Comparison of ENCODE assay signal across 39 mouse cellular contexts in genomic region chr11:54219191-54219590, GRCm38 (mm10). TPM values are rescaled to one million over a fixed set of nuclear protein-coding genes. Genes with fewer than 3 reads are reported as not detected.
"Had no signal": no experiment of that assay in that cellular context is flagged by ENCODE, and none has a peak within 500 bp of the region (broad histone marks: within the 10 kb centered on the region; RNA-seq: fewer than 3 reads in every experiment).

No protein-coding gene starts in this region.

- H3K9ac ChIP-seq: heart, embryonic 13.5 days; heart, embryonic 15.5 days; hindbrain, embryonic 12.5 days; hindbrain, embryonic 14.5 days; intestine, embryonic 15.5 days; limb, embryonic 13.5 days; limb, embryonic 15.5 days; liver, embryonic 12.5 days; liver, embryonic 14.5 days had no signal

- H3K4me2 ChIP-seq: heart, embryonic 11.5 days; heart, embryonic 13.5 days; heart, embryonic 15.5 days; hindbrain, embryonic 12.5 days; hindbrain, embryonic 14.5 days; intestine, embryonic 15.5 days; limb, embryonic 13.5 days; limb, embryonic 15.5 days; liver, embryonic 12.5 days had no signal

- H3K27me3 ChIP-seq: heart, embryonic 15.5 days; hindbrain, embryonic 12.5 days; intestine, embryonic 15.5 days; limb, embryonic 13.5 days; limb, embryonic 15.5 days had no signal

- H3K36me3 ChIP-seq: heart, embryonic 13.5 days; heart, embryonic 15.5 days; hindbrain, embryonic 10.5 days; hindbrain, embryonic 12.5 days; intestine, embryonic 15.5 days; limb, embryonic 13.5 days; limb, embryonic 15.5 days; liver, embryonic 12.5 days had no signal

- DNase-seq: gastrocnemius, adult 2 months; gastrocnemius, postnatal 10 days; gastrocnemius, postnatal 25 days; heart, adult 11 months; heart, adult 2 months; heart, postnatal 4 days; kidney, adult 8-10 months; kidney, postnatal 10 days; kidney, postnatal 25 days; kidney, postnatal 4 days; left cerebral cortex, postnatal 4 days had no signal

- H3K27ac ChIP-seq: gastrocnemius, adult 2 months; heart, adult 2 months; heart, embryonic 13.5 days; heart, embryonic 15.5 days; hindbrain, embryonic 10.5 days; hindbrain, embryonic 12.5 days; hindbrain, embryonic 14.5 days; intestine, embryonic 15.5 days; layer of hippocampus, adult 2 months; left cerebral cortex, adult 2 months; limb, embryonic 13.5 days; limb, embryonic 15.5 days; liver, embryonic 12.5 days; liver, embryonic 14.5 days had no signal

- H3K4me3 ChIP-seq: gastrocnemius, adult 2 months; heart, adult 2 months; heart, embryonic 13.5 days; heart, embryonic 15.5 days; hindbrain, embryonic 10.5 days; hindbrain, embryonic 12.5 days; intestine, embryonic 15.5 days; layer of hippocampus, adult 2 months; left cerebral cortex, adult 2 months; limb, embryonic 13.5 days; limb, embryonic 15.5 days; liver, embryonic 12.5 days had no signal

- H3K9me3 ChIP-seq: heart, embryonic 13.5 days; heart, embryonic 15.5 days; hindbrain, embryonic 10.5 days; hindbrain, embryonic 12.5 days; intestine, embryonic 15.5 days; limb, embryonic 13.5 days; limb, embryonic 15.5 days; liver, embryonic 12.5 days had no signal

- ATAC-seq: hindbrain, embryonic 16.5 days; inflammation-experienced regulatory T-cells, adult 6 months; intestine, embryonic 15.5 days; intestine, postnatal 0 days; liver, embryonic 12.5 days had no signal

- H3K4me1 ChIP-seq: heart, embryonic 15.5 days; hindbrain, embryonic 10.5 days; hindbrain, embryonic 12.5 days; intestine, embryonic 15.5 days; limb, embryonic 13.5 days; liver, embryonic 12.5 days had no signal

RNA-seq across cellular contexts. Expression of gene Csf2, which starts 30.3 kb away (rescaled TPM):
- total RNA-seq: gastrocnemius, adult 2 months; gastrocnemius, postnatal 10 days; gastrocnemius, postnatal 25 days; gastrocnemius, postnatal 4 days; heart, adult 2 months; heart, postnatal 25 days; heart, postnatal 4 days; layer of hippocampus, adult 2 months; layer of hippocampus, postnatal 10 days; layer of hippocampus, postnatal 25 days; left cerebral cortex, adult 2 months; left cerebral cortex, postnatal 10 days; left cerebral cortex, postnatal 25 days; left cerebral cortex, postnatal 4 days; liver, adult 2 months had no signal
- polyA plus RNA-seq: heart, adult 2 months; heart, embryonic 11.5 days; heart, embryonic 13.5 days; heart, embryonic 15.5 days; heart, postnatal 0 days; hindbrain, embryonic 10.5 days; hindbrain, embryonic 12.5 days; hindbrain, embryonic 14.5 days; hindbrain, embryonic 16.5 days; kidney, embryonic 14.5 days; kidney, embryonic 16.5 days; limb, embryonic 11.5 days; limb, embryonic 13.5 days; limb, embryonic 15.5 days; liver, adult 2 months; liver, embryonic 12.5 days; liver, embryonic 14.5 days; liver, embryonic 16.5 days had no signal

RNA-seq across cellular contexts. Expression of gene Il3, which starts 47.9 kb away (rescaled TPM):
- total RNA-seq: gastrocnemius, adult 2 months; gastrocnemius, postnatal 10 days; gastrocnemius, postnatal 25 days; gastrocnemius, postnatal 4 days; heart, adult 2 months; heart, postnatal 25 days; heart, postnatal 4 days; layer of hippocampus, adult 2 months; layer of hippocampus, postnatal 10 days; layer of hippocampus, postnatal 25 days; left cerebral cortex, adult 2 months; left cerebral cortex, postnatal 10 days; left cerebral cortex, postnatal 25 days; left cerebral cortex, postnatal 4 days; liver, adult 2 months had no signal
- polyA plus RNA-seq: heart, adult 2 months; heart, embryonic 11.5 days; heart, embryonic 13.5 days; heart, embryonic 15.5 days; heart, postnatal 0 days; hindbrain, embryonic 10.5 days; hindbrain, embryonic 12.5 days; hindbrain, embryonic 14.5 days; hindbrain, embryonic 16.5 days; inflammation-experienced regulatory T-cells, adult 6 months; intestine, embryonic 15.5 days; intestine, postnatal 0 days; kidney, embryonic 14.5 days; kidney, embryonic 16.5 days; limb, embryonic 11.5 days; limb, embryonic 13.5 days; limb, embryonic 15.5 days; liver, adult 2 months; liver, embryonic 12.5 days; liver, embryonic 14.5 days; liver, embryonic 16.5 days had no signal
